Mouse (Mus musculus): Measurements from ENCODE around the gene Tln2.

- TF ChIP-seq POLR2A (IDR thresholded peaks at IDR 0.05; ENCODE audit: low read depth, low read length) (no peak), CTCF (IDR thresholded peaks at IDR 0.05; ENCODE audit: extremely low read depth, insufficient read depth, insufficient read length, insufficient replicate concordance) (no peak)
These were observed 244.1 kb downstream of the Tln2 start for GRCm38 (mm10) chr9:67315356-67315755.

All from spleen, adult 2 months (tissue).